Mouse (Mus musculus) kidney, adult 2 months (tissue): Measurements from ENCODE around the gene Susd6.

Experiments
- CTCF ChIP-seq: fragments of 200-500 bp; conservative IDR thresholded peaks from 2 replicates; pipeline ENCODE4 v1.5.1; 2011; ENCODE audit warnings: low read depth, mild to moderate bottlenecking, control low read depth, low read length, moderate library complexity, mixed read lengths; ENCODE audit not compliant: insufficient read depth, insufficient read length
- POLR2A ChIP-seq: fragments of 200-500 bp; IDR thresholded peaks from one replicate; pipeline ENCODE4 v1.6.1; 2011; ENCODE audit warnings: low read depth, low read length, control low read depth

DNA sequence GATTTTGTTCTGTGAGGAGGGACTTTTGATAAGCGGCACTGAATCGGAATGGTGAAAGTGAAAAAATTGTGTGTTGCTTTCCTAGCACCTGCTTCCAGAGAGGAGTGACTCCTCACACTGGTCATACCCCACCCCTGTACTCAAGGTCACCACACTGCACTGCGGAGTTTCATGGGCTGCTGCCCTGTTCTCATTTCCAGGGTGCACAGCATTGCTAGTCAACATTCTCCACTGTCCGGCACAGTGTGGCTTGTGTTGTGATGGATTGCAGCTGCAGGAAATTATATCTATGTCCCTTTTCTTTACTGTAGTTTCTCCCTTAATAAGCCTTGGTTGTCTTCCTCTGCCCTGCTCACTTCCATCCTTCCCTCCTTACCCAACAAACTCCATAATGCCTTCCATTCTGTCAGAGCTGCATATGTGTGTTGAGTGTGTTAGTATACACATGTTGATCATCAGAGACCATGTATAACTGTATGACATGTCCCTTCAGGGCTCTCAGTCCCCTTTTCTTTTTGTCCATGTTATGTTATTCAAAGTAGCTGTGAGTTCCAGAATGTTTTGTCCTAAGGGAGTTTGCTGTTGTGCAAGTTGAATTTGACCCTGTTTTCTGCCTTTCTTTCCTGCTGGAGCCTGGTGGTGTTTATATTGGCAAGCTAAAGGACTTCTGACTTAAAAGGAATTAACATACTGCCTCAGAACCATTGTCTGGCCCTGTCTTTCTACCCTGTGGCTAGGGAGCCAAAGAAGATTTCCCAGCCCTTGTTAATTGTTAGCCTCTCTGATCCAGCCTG is 53.5 kb downstream of the Susd6 start:
- TF ChIP-seq CTCF: no peak
- TF ChIP-seq POLR2A: no peak
